Mouse (Mus musculus) heart, embryonic 11.5 days (tissue): ENCODE measurements around the gene Plxna2. TPM values are rescaled to one million over a fixed set of nuclear protein-coding genes. Genes with fewer than 3 reads are reported as not detected.
A peak's percentile ranks its signal among the peaks of the same experiment; 100 is the strongest.

Experiments
- ATAC-seq: fragments of 200-750 bp; cut with Nextera tagmentation; replicated peaks from 2 replicates; pipeline ENCODE4 v1.8.0; 2017; ENCODE audit warnings: moderate library complexity; ENCODE audit not compliant: insufficient number of reproducible peaks, low FRiP score, low TSS enrichment
- H3K27ac ChIP-seq: fragments of 300-500 bp; sonication (generic); 2 replicates; pipeline ENCODE4 v1.5.1; 2014; ENCODE audit warnings: mild to moderate bottlenecking, low read depth, low read length
- H3K27me3 ChIP-seq: fragments of 300-500 bp; sonication (generic); 2 replicates; pipeline ENCODE4 v1.6.1; 2014; ENCODE audit warnings: mild to moderate bottlenecking, low read length, mixed read lengths; ENCODE audit not compliant: control insufficient read depth, insufficient read depth
- H3K36me3 ChIP-seq: fragments of 300-500 bp; sonication (generic); 2 replicates; pipeline ENCODE4 v1.6.1; 2014; ENCODE audit warnings: mild to moderate bottlenecking, low read length, moderate library complexity, mixed read lengths; ENCODE audit not compliant: control insufficient read depth, insufficient read depth
- H3K4me1 ChIP-seq: fragments of 300-500 bp; sonication (generic); 2 replicates; pipeline ENCODE4 v1.6.1; 2014; ENCODE audit warnings: low read length; ENCODE audit not compliant: control insufficient read depth, insufficient read depth
- H3K4me2 ChIP-seq: fragments of 300-500 bp; sonication (generic); 2 replicates; pipeline ENCODE4 v1.6.1; 2014; ENCODE audit warnings: mild to moderate bottlenecking, moderate library complexity
- H3K4me3 ChIP-seq: fragments of 300-500 bp; sonication (generic); 2 replicates; pipeline ENCODE4 v1.5.1; 2014; ENCODE audit warnings: low read depth, low read length
- H3K9ac ChIP-seq: fragments of 300-500 bp; sonication (generic); 2 replicates; pipeline ENCODE4 v1.6.1; 2014; ENCODE audit warnings: mild to moderate bottlenecking, low read depth, low read length, moderate library complexity
- H3K9me3 ChIP-seq: fragments of 300-500 bp; sonication (generic); replicated peaks from 2 replicates; pipeline ENCODE4 v1.6.1; 2016; ENCODE audit warnings: low read length; ENCODE audit not compliant: control insufficient read depth
- WGBS: fragments of 180-500 bp; shearing (Covaris S2); extraction: QIAGEN DNeasy Blood & Tissue Kit; methylation state at CpG from one replicate; pipeline ENCODE4 v1.1.7; 2014; ENCODE audit not compliant: insufficient replicate concordance; 5-methylcytosine and 5-hydroxymethylcytosine counted together
- polyA plus RNA-seq: library from polyadenylated mRNA; unstranded; fragments of >200 nt; fragmentation: Nextera tagmentation; extraction: Ambion mirVana; gene quantifications from 2 replicates; pipeline ENCODE4 v1.2.1, GENCODE M21; 2014

Gene Plxna2
- polyA plus RNA-seq, 1 experiment from 2014 or later, result 6.4 TPM

- Histone ChIP-seq H3K9me3 (no peaks in the 10 kb centered on the region), H3K27ac (peak overlapping the region; percentile 77), H3K27me3 (no peaks in the 10 kb centered on the region; the same call in none of the 2 replicates), H3K4me3 (peak overlapping the region; percentile 85), H3K4me2 (peak overlapping the region; percentile 91), H3K9ac (peak overlapping the region; percentile 87), H3K4me1 (peaks cover 13% of the 10 kb centered on the region), H3K36me3 (no peaks in the 10 kb centered on the region)
- 1% methylated on average over 62 of the region's 62 CpGs for WGBS
- peak; percentile 87 for ATAC-seq
Measured at GRCm38 (mm10) chr1:194619353-194620244, 1.6 kb downstream of the Plxna2 start.

- H3K4me1 ChIP-seq, result peaks cover 11% of the 10 kb centered on the region
- peak overlapping the region; percentile 85 for H3K4me3 ChIP-seq
- H3K9ac ChIP-seq, result peak overlapping the region; percentile 87
- H3K27me3 ChIP-seq, result no peaks in the 10 kb centered on the region; the same call in none of the 2 replicates
- H3K27ac ChIP-seq, result peak overlapping the region; percentile 77
- ATAC-seq, result peak; percentile 26
- no peaks in the 10 kb centered on the region for H3K36me3 ChIP-seq
- under 1% methylated on average over 56 of the region's 56 CpGs for WGBS
- H3K9me3 ChIP-seq, result no peaks in the 10 kb centered on the region
- H3K4me2 ChIP-seq, result peak overlapping the region; percentile 91
Measured at GRCm38 (mm10) chr1:194620245-194620991, 2.4 kb downstream of the Plxna2 start.

GRCm38 (mm10) chr1:194622174-194622573 lies 4.2 kb downstream of the Plxna2 start:
- no peaks in the 10 kb centered on the region; the same call in none of the 2 replicates for H3K27me3 ChIP-seq
- H3K9me3 ChIP-seq, result no peaks in the 10 kb centered on the region
- no peak overlapping the region for H3K27ac ChIP-seq
- H3K36me3 ChIP-seq, result no peaks in the 10 kb centered on the region
- no peak overlapping the region for H3K4me3 ChIP-seq
- H3K4me1 ChIP-seq, result peaks cover 20% of the 10 kb centered on the region
- H3K4me2 ChIP-seq, result peak overlapping the region; percentile 91
- H3K9ac ChIP-seq, result no peak overlapping the region
- ATAC-seq, result no peak
- 55% methylated on average over 3 of the region's 3 CpGs for WGBS

DNA sequence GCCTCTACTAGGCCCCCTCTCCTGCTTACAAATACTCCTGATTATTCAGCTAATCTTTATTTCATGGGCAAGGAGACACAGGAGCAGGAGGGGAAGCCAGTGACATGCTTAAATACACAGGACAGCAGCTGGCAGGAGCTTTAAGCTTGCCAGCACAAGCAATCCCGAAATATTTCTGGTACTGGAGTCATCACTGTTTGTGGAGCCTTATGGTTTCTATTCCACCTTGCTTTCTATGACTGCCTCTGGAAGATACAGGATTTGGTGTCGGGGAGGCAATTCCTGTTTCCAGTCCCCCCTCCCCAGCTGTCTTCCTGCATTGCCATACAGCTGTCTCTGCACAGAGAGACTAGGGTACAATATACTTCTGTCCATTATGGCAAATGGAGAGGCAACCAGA lies 4.7 kb downstream of the Plxna2 start:
- H3K36me3 ChIP-seq, result no peaks in the 10 kb centered on the region
- no peaks in the 10 kb centered on the region; the same call in none of the 2 replicates for H3K27me3 ChIP-seq
- H3K4me2 ChIP-seq, result peak overlapping the region; percentile 91
- no peak overlapping the region for H3K9ac ChIP-seq
- H3K4me3 ChIP-seq, result no peak overlapping the region
- no peak for ATAC-seq
- 49% methylated on average over 2 of the region's 2 CpGs for WGBS
- no peak overlapping the region for H3K27ac ChIP-seq
- H3K9me3 ChIP-seq, result no peaks in the 10 kb centered on the region
- H3K4me1 ChIP-seq, result peaks cover 24% of the 10 kb centered on the region

DNA sequence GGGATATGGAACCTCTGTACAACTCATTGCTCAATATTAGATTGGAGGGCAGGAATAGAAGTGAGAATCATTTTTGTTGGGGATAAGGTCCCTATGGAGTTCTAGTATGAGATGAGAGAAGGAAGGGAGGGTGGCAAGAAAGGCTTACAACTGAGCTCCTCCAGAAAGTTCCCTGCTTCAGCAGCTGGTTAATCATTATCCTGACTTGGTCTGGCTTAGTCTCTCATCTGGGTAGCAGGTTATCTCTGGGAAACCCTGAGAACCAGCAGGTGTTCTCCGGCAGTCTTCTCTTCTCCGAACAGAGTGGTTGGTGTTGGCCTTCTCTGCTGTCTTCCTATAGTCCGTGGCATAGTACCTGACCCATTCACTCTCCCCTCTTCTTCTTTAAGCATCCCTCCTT lies 5.6 kb downstream of the Plxna2 start:
- Histone ChIP-seq H3K4me2 (no peak overlapping the region), H3K4me3 (no peak overlapping the region), H3K4me1 (peaks cover 31% of the 10 kb centered on the region), H3K27me3 (no peaks in the 10 kb centered on the region; the same call in none of the 2 replicates), H3K9ac (no peak overlapping the region), H3K36me3 (no peaks in the 10 kb centered on the region), H3K9me3 (no peaks in the 10 kb centered on the region), H3K27ac (no peak overlapping the region)
- WGBS, result 72% methylated on average over 3 of the region's 3 CpGs
- ATAC-seq, result no peak

- no peaks in the 10 kb centered on the region for H3K9me3 ChIP-seq
- no peak for ATAC-seq
- H3K9ac ChIP-seq, result no peak overlapping the region
- H3K36me3 ChIP-seq, result no peaks in the 10 kb centered on the region
- peaks cover 38% of the 10 kb centered on the region for H3K4me1 ChIP-seq
- no peak overlapping the region for H3K4me3 ChIP-seq
- H3K27ac ChIP-seq, result no peak overlapping the region
- WGBS, result 44% methylated on average over 2 of the region's 2 CpGs
- H3K27me3 ChIP-seq, result no peaks in the 10 kb centered on the region; the same call in none of the 2 replicates
- no peak overlapping the region; the same call in 1 of the 2 replicates for H3K4me2 ChIP-seq
Measured at GRCm38 (mm10) chr1:194624411-194624810, 6.4 kb downstream of the Plxna2 start.

GRCm38 (mm10) chr1:194624973-194625372 lies 7.0 kb downstream of the Plxna2 start:
- ATAC-seq, result no peak
- no peak overlapping the region for H3K4me3 ChIP-seq
- H3K9ac ChIP-seq, result no peak overlapping the region
- 55% methylated on average over 4 of the region's 4 CpGs for WGBS
- no peaks in the 10 kb centered on the region for H3K9me3 ChIP-seq
- no peak overlapping the region for H3K4me2 ChIP-seq
- H3K27ac ChIP-seq, result no peak overlapping the region
- no peaks in the 10 kb centered on the region; the same call in none of the 2 replicates for H3K27me3 ChIP-seq
- peaks cover 43% of the 10 kb centered on the region for H3K4me1 ChIP-seq
- no peaks in the 10 kb centered on the region for H3K36me3 ChIP-seq

DNA sequence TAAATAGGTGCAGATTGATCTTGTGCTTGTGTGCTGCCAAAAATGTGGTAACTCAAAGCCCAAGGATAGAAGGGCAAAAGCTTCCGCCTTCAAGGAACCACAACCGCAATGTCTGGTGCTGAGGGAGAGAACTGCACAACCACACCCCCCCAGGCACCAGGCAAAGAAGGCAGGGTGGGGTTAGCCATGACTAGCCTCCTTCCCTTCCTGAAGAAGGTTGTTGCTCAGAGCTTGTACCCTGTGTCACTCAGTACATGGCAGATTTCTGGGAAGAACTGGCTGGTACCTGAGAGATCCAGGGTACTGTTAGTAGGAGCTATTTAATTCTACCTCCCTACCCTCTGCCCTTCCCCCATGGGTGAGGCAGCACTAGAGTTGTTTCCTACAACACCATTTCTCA lies 8.1 kb downstream of the Plxna2 start:
- no peak for ATAC-seq
- WGBS, result 79% methylated on average over 2 of the region's 2 CpGs
- no peak overlapping the region for H3K9ac ChIP-seq
- no peak overlapping the region for H3K27ac ChIP-seq
- peaks cover 50% of the 10 kb centered on the region for H3K4me1 ChIP-seq
- H3K4me3 ChIP-seq, result no peak overlapping the region
- H3K36me3 ChIP-seq, result no peaks in the 10 kb centered on the region
- no peak overlapping the region for H3K4me2 ChIP-seq
- no peaks in the 10 kb centered on the region for H3K9me3 ChIP-seq
- no peaks in the 10 kb centered on the region; the same call in none of the 2 replicates for H3K27me3 ChIP-seq
